Mouse (Mus musculus): ENCODE measurements around the gene Sema6d.
"Not testable (repeated sequence)": the region's sequence is repeated elsewhere in the genome, so short reads cannot be mapped to it uniquely, and the experiment has no call there.

The Sema6d gene

GRCm38 (mm10) chr2:124291145-124291544 lies 201.4 kb downstream of the Sema6d start:
- DNase-seq (ENCODE audit: low spot score in 2 of 2), result no peak

DNA sequence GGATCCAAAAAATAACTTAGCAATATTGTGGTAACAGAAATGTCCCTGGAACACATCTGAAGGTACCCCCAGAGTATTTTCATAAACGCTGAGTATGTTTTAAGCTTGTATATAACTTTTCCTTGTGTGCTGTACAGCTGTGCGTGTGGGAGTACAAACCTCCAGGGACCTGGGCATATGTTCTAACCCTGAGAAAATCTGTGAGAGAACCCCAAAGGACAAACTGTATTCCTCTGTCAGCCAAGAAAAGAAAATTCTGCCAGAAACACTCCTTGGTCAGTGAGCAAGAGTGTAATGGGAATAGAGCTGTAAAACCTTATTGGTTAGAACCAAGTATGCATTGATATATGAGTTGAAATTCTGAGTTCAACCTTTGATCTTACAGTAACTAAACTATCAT lies 203.8 kb downstream of the Sema6d start:
- DNase-seq (ENCODE audit: low spot score in 2 of 2), result no peak

DNA sequence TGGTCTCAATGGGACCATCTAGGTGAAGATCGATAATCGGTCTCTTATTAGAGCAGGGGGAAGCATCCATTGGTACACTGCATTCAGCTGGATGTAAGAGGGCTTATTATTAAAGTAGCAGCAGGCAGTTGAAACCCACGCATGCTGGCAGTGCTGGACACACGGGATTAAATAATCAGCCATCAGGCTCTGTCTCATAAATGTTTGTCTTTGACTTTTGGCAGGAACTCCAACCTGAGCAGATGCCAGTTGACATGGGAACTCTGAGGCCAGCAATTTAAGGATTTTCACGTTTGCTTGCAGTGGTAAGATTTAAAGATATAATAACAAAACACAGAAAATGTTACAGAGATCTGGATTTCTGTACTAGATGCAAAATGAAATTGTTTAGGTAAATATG lies 208.6 kb downstream of the Sema6d start:
- DNase-seq (ENCODE audit: low spot score in 2 of 2), result no peak

GRCm38 (mm10) chr2:124298872-124299271 lies 209.1 kb downstream of the Sema6d start:
- no peak for DNase-seq (ENCODE audit: low spot score in 2 of 2)

GRCm38 (mm10) chr2:124308605-124309004 lies 218.8 kb downstream of the Sema6d start:
- no peak for DNase-seq (ENCODE audit: low spot score in 2 of 2)

DNA sequence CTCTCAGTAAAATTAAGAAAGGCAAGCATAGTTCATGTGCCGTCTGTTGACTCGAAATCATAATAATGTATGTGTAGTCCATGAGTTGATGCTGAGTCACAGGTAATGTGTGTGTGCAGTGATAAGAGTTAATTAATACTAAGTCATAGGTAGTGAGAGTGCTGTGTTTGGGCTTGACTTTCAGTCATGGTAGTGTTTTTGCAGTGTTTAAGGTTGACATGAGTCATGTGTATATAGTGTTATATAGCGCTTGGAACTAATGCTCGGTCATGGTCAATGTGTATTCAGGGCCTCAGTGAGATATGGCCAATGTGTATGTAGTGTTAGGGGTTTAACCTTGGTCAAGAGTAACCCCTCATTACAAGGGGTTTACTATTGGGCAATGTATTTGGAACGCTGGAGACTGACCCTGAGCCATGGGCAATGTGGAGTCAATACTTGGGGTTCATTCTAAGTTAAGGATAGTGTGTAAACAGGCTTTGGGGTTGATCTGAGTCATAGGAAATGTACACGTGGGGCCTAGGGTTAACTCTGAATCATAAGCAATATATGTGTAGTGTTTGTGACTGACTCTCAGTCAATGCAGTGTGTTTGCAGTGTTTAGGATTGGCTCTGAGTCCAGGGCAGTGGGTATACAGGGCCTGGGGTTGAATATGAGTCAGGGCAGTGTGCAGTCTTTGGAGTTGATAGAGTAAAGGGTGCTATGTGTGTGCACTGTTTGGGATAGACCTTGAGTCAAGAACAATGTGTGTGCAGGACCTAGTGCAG lies 219.8 kb downstream of the Sema6d start:
- DNase-seq (ENCODE audit: low spot score in 2 of 2), result no peak

GRCm38 (mm10) chr2:124322528-124323215 lies 232.9 kb downstream of the Sema6d start:
- DNase-seq (ENCODE audit: low spot score in 2 of 2), result no peak

DNA sequence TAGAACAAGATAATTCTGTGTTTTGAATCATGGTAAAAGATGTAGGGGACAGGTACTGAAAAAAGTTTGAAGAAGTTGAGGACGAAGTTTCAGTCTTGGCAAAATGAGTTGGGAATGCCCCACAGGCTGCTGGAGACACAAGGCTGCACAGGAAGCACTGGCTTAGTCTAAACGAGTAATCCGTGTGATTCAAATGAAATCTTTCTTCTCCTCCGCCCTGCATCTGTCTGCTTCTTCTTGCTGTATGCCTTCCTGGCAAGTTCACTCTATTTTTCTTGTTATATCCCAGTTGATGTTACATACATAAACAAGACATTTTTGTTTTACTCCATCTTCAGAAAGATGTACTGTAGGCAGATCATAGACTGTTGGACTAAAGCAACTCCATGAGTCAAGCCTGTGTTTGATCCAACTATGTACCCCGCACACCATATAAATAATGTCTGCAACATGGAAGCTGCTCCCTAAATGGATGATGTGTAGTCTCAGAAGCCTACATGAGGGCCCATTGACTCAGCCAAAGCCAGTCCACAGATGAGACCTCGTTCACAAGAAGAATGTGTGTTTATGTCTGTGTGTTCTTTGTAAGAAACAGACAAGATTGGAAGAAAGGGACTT lies 234.4 kb downstream of the Sema6d start:
- no peak for DNase-seq (ENCODE audit: low spot score in 2 of 2)

- no peak for DNase-seq (ENCODE audit: low spot score in 2 of 2)
These were observed 239.8 kb downstream of the Sema6d start for GRCm38 (mm10) chr2:124329473-124330130.

DNA sequence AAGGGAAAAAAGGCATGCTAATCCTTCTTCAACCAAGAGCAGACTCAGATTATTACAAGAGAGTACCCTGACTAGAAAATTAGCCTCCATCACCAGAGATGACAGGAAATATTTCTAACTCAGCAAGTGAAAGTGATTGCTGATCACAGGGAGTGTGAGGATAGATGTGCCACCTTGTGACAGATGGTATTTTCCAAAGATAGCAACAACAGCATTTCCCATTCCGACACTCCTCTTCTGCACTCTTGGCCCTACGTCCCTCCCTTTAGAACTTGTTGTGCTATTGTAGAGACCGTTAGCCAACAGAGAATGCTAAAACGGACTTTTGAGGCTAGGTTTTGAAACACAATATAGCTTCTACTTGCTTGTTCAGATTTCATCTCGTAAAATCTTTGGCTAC lies 243.1 kb downstream of the Sema6d start:
- no peak for DNase-seq (ENCODE audit: low spot score in 2 of 2)

GRCm38 (mm10) chr2:124334655-124335054 lies 244.9 kb downstream of the Sema6d start:
- DNase-seq (ENCODE audit: low spot score in 2 of 2), result not testable (repeated sequence)

DNA sequence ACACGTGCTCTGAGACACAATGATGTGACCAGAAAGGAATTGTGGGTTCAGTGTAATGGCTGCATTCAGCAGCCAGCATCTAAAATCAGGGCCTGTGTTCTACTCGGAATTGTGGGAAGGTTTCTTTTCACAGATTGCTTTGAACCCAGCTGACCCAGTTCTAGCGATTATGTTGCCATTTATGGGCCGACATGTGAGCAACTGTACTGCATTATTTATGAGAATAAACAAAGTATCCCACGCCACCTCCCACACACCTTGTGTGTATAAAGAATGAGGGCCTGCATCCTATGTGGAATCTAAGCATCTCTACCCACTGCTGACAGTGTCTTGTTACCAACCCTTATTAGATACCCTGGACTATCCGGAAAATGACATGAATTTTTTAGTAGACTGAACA lies 248.5 kb downstream of the Sema6d start:
- no peak for DNase-seq (ENCODE audit: low spot score in 2 of 2)

- no peak for DNase-seq (ENCODE audit: low spot score in 2 of 2)
These were observed 264.4 kb downstream of the Sema6d start for GRCm38 (mm10) chr2:124354191-124354590.

DNA sequence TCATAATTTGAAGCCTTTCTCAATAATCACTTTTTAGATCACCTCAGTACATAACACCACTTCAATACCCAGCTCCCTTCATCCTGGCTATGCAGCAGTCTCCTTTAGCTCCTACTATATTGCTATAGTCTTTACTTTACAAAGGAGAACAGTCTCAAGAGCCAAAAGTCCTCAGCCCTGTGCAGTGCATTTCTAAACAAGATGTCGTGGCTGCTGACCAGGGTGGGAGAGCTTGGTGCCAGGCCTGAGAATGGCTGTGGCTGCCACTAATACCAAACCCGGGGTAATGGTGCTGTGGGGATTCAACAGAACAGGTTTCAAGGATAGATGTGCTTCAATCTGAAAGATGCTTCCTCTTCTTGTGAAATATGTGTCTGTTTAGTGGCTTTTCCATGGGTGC lies 264.9 kb downstream of the Sema6d start:
- DNase-seq (ENCODE audit: low spot score in 2 of 2), result no peak

GRCm38 (mm10) chr2:124369291-124369690 lies 279.5 kb downstream of the Sema6d start:
- DNase-seq (ENCODE audit: low spot score in 2 of 2), result no peak

- DNase-seq (ENCODE audit: low spot score in 2 of 2), result no peak
These were observed 280.2 kb downstream of the Sema6d start for GRCm38 (mm10) chr2:124369991-124370390.

DNA sequence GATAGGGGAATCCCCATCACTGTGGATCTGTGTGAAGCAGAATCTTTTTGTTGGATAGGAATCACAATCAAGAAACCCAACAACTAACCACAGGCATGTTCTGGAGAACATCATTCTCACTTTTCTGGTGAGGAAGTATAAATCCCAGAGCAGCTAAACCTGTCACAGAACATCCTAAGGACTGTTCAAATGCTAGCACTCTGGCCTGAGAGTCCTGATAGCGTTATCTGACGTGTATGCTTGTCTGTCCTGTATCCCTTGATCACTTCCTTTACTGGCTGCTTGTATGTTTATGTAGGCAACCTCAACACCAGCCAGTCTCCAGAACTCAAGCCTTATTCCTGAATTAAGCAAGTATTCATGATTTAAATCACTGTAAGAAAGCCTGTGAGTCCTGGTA lies 281.6 kb downstream of the Sema6d start:
- no peak for DNase-seq (ENCODE audit: low spot score in 2 of 2)

DNA sequence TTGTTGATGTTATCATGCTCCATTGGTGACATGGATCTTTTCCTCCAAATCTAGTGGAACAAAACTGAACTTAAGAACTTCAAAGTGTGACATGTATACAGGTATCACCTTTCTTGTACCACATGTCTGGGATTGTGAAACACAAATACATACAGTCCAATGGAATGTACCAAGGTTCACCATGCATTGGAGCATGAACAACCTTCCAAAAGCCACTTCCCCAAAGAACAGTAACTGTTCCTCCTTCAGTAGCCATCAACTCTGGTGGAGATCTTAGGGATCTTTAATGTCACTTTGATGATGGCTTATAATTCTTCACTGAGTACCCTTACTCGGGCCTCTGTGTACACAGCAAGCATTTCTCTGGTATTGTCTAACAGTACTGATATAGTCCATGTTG lies 295.3 kb downstream of the Sema6d start:
- no peak for DNase-seq (ENCODE audit: low spot score in 2 of 2)

- DNase-seq (ENCODE audit: low spot score in 2 of 2), result no peak
These were observed 296.0 kb downstream of the Sema6d start for GRCm38 (mm10) chr2:124385722-124386121.

DNA sequence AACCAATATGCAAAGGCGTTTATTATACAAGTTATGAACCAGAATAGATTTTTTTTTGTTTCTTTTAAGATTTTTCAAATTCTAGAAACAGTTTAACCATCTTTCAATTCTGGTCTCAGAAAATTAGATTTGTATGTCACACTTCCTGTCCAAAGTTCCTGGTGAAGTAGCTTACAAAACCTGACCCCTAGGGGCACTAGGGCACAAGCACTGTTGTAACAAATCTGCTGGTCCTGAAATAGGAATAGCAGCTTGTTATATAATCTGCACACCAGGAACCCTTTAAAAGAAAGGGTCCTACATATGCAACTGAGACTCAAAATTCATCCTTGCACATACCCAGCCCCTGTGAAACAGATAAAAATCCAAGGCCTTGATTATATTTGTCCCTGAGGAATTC lies 298.5 kb downstream of the Sema6d start:
- no peak for DNase-seq (ENCODE audit: low spot score in 2 of 2)

GRCm38 (mm10) chr2:124396733-124397132 lies 307.0 kb downstream of the Sema6d start:
- DNase-seq (ENCODE audit: low spot score in 2 of 2), result no peak

DNA sequence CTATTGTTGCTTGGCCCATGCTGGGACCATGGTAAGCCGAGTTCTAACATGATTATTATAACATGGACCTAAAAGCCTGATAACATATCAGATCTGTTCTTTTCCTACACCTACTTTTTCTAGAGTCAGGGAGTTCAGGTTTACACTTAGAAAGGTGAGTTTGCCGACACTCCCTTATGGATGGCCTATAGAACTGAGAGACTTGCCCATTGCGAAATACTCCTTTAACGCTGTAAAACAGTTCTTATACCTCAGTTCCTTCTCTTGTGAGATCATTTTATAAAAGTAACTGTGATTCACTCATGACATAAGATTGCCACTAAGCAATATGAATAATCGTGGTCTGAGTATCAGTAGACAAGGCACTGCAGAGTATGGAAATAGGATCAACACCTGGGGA lies 307.5 kb downstream of the Sema6d start:
- DNase-seq (ENCODE audit: low spot score in 2 of 2), result no peak
